Mouse (Mus musculus): ENCODE measurements around the gene Svip. TPM values are rescaled to one million over a fixed set of nuclear protein-coding genes. Genes with fewer than 3 reads are reported as not detected.

Gene Svip
- total RNA-seq, 2 experiments from 2014 or later: 57.8 to 64.6 TPM

DNA sequence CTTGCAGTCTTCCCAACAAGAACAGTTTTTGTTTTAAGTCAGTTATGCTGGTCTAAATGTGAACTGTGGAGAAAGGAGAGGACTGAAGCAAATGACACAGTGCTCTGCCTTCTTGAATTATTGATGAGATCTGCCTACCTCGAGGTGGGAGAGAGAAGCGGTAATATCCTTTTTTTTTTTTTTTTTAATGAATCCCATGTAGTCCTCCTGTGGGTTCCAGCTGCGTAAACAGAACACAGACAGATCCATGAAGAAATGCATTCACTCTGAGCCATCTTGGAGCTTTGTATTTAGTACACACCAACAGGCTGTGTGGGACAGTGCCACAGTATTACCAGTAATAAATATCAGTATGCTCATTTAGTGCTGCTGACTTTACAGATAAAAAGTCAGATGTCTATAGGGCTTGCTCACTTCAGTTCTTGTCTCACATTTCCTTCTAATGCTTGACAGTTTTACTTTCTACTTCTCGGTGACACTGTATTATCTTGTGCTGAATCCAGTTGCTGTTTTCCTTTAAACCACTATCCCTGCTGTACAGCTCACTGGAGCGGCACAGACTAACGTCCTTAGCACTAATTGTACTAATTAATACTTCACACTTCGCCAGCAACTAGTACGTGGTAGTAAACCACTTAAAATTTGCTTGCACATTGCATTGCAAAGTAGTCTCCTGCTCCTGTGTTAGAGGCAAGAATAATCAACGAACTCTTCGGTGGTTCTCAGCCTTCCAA is 43.4 kb downstream of the Svip start:
- ATAC-seq (replicated peaks; ENCODE audit: poor library complexity): no peak

DNA sequence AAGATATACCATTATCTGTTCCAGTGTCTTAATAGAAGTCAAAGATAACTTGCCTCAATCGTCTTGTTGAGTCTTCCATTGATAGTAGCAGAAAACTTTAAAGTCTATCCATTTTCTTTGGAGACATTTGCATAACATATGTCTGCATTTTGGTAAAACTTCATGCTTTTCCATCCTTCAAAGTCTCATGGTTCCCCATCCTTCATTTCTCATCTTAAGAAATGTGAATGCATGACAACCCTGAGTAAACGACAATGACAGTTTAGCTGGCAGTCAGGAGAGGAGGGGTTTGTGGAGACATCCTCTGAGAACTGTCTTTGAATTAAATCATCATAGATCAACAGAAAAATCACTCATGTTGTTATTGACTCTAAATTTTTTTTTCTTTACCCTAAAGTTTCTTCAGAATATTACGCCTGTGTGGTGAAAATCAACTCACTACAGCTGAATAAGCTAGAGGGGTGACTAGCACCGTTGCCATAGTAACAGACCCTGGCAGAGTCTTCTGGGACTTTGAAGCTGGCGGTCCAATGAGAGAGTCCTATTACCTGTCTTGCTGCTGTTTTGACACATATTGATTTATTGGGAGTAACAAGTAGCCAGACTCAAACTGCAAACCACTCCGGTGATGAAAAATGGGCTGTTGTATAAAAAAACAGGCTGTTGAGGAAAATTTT is 45.0 kb downstream of the Svip start:
- ATAC-seq (replicated peaks; ENCODE audit: poor library complexity): no peak

DNA sequence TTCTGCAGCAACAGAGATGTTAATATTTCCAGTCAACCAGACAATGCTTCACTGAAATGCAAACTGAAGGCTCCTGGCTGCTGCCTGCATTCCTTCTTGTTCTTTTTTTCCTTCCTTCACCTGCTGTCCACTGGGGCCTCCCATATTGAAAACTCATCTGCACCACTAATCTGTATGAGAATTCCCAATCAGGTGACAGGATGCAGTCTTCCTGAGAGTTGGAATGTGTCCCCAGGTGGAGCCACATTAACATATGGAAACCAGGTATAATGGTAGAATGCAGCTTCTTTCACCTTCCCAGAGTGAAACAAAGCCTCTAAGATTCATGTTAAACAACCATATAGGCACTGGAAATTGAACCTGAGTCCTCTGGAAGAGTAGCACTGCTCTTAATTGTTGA is 48.1 kb downstream of the Svip start:
- no peak for ATAC-seq (replicated peaks; ENCODE audit: poor library complexity)

DNA sequence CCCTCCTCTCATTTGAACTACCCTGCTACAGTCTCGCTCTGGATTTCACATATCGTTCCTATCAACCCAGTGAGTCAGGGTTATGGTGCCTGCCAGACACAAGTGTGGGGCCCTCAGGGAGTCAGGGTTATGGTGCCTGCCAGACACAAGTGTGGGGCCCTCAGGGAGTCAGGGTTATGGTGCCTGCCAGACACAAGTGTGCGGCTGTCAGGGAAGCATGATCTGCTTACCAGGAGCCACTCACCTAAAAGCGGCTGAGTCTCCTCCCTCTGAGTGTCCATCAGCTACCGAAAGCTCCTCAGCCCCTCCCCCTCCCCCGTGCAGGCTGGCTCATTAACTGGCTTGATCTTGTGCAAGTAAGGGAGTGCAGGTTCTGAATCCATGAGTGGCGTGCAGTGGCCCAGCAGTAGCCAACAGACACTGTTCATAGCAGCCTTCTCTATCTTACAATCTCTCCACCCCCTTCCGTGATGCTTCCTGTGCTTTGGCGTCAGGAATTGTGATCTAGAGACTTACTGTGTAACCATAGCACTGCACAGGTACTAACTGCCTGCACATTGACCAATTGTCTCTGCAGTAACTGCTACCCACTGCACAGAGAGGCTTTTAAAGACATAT is 50.3 kb downstream of the Svip start:
- ATAC-seq (replicated peaks; ENCODE audit: poor library complexity): 0 out of 2 replicates have a peak, but pooled peaks have one; percentile 14

Other genes starting within 250 kb of the Svip start
- 9.7 and 14.2 TPM in 2 replicates for gene Gas2, start 144.0 kb downstream of the Svip start, total RNA-seq (2015)
- gene Gas2, start 144.0 kb downstream of the Svip start, total RNA-seq (2017): 7.5 and 11.4 TPM in 2 replicates
- gene Fancf, start 143.8 kb downstream of the Svip start, total RNA-seq (2015): 11.0 and 11.3 TPM in 2 replicates
- 8.7 and 9.5 TPM in 2 replicates for gene Fancf, start 143.8 kb downstream of the Svip start, total RNA-seq (2017)
- not detected in 2 replicates for gene 1700015G11Rik, start 9.7 kb upstream of the Svip start, total RNA-seq (2015)
- not detected in 2 replicates for gene 1700015G11Rik, start 9.7 kb upstream of the Svip start, total RNA-seq (2017)

Measured in megakaryocyte progenitor cell, adult 5-6 weeks (primary cell).